Mouse (Mus musculus) layer of hippocampus, adult 9-11 months (tissue): ENCODE data around the gene Rere.

ENCODE experiments used
- DNase-seq: peaks from one replicate; pipeline ENCODE4 v3.0.0; 2022

The Rere gene

DNA sequence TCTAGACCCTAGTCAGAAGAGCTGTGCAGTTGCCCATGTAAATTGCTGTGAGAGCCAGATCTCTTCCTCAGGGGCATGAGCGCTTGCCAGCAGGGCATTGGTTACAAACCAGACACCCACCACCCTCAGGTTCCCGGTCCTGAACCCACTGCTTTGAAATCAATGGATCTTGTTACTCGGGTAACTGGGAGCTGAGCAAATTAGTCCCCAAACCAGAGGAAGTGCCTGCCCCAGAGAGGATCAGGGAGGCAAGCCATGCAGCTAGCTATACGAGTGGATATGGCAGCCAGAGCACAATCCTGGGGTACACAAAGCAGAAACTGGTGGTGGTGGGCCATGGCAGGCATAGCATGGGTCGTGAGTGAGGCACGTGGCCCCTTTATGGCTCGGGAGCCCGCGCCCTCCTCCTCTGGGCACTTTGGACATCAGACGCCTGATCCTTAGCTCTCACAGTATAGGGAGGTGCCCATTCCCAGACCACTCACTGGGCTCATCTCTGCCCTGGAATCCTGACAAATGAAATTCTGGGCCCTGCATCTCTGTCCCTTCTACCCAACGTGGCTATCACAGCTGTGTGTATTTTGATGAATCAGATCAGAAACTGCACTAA lies 342.9 kb downstream of the Rere start:
- DNase-seq, result no peak

DNA sequence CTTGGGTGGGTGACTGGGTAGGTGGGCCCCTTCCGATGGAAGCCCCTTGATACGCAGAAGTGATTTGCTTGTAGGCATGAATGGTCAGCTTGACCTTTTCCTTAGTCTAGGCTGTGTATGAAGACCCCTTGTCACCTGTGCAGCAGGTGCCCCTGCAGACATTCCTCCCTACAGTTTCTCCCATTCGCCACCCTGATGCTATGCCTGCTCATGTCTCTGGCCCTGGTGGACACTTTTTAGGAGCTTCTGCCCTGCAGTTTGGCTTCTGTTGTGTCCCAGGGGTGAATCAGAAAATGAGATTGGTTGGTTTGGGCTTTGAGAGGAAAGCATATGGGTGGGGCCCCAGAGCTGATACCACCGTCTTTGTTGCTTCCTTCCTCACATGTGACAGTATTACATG lies 343.5 kb downstream of the Rere start:
- DNase-seq, result no peak

- DNase-seq, result peak; percentile 54
Observed at GRCm38 (mm10) chr4:150625425-150625824, 344.0 kb downstream of the Rere start.

DNA sequence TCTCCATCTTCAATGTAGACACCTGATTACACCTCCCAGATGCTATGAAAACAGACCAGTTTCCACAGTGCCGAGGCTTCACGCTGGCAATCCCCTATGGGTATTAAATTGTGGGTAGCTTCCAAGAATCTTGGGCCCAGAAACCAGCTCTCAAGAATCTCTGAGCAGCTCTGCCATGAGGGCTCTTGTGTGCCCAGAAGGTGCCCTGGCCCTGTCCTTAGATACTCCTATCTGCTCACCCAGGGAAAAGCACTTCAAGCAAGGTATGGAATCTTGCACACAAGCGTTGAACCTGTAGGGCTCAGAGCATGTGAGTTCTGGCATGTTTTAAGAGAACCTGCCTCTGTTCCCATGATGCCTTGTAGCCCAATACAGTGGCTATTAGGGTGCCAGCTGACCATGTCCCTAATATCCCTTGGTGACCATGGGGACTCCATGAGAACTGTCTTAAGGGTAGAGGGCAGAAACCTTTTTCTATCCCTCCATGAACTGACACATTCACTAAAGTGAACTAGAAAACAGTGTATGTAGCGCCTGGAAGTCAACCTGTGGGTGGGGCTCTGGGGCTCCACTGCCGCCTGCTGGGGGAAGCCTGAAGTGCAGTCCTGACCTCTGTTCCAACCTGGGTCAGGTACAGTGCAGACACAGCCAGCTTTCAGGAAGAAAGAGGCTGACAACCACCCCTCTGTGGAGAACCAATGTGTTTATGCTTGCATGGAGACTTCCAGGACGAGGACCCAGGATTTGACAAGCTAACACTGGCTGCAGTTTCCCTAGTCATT lies 344.7 kb downstream of the Rere start:
- DNase-seq, result no peak

DNA sequence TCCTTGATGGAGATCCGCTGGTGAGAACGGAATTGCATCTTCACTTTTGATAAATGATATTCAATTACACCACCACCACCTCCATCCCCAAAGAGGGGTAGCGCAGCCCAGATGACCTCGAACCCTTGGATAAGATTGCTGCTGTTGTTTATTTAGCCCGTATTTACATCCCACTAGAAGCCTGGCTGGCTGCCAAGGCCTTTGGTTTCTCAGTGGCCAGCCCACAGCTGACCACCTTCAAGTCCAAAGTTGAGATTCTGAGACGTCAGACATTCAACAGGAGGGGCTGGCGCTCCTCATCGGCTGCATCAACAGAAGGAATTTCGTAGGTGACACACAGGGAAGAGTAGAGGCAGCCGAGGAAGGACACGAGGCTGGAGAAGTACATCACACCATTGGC lies 347.8 kb downstream of the Rere start:
- no peak for DNase-seq

- DNase-seq, result no peak
Observed at GRCm38 (mm10) chr4:150635568-150635967, 354.1 kb downstream of the Rere start.

- no peak for DNase-seq
Observed at GRCm38 (mm10) chr4:150636635-150637034, 355.2 kb downstream of the Rere start.

GRCm38 (mm10) chr4:150644299-150644698 lies 362.9 kb downstream of the Rere start:
- no peak for DNase-seq

DNA sequence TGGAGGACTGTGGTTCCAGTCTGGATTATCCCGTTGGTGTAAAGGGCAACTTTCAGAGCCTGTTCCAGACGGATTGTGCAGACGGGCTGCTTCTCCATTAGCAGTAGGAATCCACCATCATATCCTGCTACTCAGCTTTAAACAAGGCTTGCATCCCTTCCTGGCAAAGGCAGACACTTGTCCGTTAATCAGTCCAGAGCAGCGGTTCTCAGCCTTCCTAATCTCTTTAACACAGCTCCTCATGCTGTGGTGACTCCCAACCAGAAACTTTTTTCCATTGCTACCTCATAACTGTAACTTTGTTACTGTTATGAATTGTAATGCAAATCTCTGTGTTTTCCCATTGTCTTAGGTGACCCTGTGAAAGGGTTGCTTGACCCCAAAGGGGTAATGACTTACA lies 367.9 kb downstream of the Rere start:
- DNase-seq, result no peak

DNA sequence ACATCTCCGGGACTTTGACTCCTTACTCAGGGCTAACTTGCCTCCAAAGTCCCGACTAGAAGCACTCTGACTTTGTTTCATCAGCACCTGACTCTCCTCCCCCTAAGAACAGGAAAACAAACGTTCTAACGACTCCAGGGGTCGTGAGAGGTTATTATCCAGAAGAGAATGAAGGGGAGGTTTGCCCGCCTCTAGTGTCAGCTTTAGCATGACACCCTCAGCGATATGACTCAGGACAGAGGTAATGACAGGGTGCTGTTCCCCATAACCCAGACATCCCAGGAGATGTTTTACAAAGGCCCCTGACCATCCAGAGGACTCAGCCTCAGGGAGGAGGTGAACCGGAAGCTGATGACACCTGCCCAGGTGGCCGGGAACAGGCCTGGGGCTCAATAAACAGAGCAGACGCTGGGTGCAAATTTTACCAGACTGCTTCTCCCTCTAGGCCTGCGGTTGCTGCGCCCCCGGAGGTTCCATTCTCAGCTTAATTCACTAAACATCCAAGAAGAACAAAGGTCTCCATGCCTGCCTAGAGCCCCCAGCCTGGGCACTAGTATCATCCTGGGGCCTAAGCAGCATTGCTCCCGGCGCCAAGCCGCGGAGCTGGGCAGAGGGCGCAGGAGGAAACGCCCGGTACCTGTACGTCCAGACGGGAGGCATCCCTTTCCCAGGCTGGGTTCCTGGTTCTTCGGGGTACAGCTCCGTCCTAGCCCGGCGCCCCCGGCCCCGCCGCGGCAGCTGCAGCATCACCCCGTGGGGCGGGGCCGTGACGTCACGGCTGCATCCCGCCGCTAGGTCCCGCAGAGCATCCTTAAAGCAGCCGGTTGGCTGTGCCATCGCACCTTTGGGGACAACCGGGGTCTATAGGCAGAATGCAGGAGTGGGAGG lies 370.2 kb downstream of the Rere start, which contains the start of gene Slc45a1:
TSS of gene Slc45a1 (minus strand) at position 785 of the 888 bp plus-strand sequence.
- DNase-seq, result peak; percentile 46

- no peak for DNase-seq
Observed at GRCm38 (mm10) chr4:150653072-150653599, 371.7 kb downstream of the Rere start.

DNA sequence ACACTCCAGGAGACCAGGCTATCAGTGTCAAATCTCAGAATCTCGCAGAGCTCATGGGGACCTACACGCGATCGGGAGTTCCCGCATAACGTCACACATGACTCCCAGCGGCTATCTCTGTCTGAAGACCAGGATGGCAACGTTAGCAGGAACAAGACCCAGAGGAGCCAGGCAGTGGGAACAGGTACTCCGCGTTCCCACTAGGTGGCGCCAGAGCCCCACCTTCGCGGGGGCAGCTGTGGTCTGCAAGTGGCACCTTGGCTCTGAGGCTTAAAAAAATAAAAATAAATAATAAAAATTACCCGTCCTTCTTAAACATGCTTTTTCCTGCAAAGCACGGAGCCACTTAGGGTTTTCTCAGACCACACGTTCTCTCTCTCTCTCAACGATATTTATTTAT lies 374.5 kb downstream of the Rere start:
- DNase-seq, result peak; percentile 75

GRCm38 (mm10) chr4:150656504-150656903 lies 375.1 kb downstream of the Rere start:
- DNase-seq, result no peak

- no peak for DNase-seq
Observed at GRCm38 (mm10) chr4:150659926-150660610, 378.6 kb downstream of the Rere start.

- no peak for DNase-seq
Observed at GRCm38 (mm10) chr4:150661886-150662285, 380.4 kb downstream of the Rere start.

GRCm38 (mm10) chr4:150663192-150663591 lies 381.7 kb downstream of the Rere start:
- DNase-seq, result no peak

- no peak for DNase-seq
Observed at GRCm38 (mm10) chr4:150664726-150665125, 383.3 kb downstream of the Rere start.

DNA sequence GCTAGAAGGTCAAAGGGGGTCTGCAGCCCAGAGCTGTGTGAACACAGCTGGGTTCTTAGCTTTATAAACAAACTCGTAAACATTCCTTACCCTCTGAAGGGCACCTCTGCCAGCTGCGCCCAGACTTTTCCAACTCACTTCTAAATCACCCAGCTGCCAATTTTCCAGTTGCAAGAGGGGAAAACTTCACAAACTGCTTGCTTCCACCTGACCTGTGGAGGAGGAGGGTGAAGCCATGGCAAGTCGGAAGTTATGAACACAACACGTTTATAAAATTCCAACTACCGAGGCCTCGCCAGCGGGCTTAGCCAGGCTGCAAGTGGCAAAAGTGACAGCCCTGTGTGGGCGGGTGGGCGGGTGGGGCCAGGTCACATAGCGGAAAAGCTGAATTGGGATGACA lies 384.4 kb downstream of the Rere start:
- no peak for DNase-seq
